Mouse (Mus musculus) left cerebral cortex, postnatal 25 days (tissue): ENCODE measurements around the gene Zp3. TPM values are rescaled to one million over a fixed set of nuclear protein-coding genes. Genes with fewer than 3 reads are reported as not detected.

Experiments used
- DNase-seq, 2 experiments: peaks; one replicate each; pipeline ENCODE4 v3.0.0; 2022; ENCODE audit warnings: low spot score in 2 of 2, mixed read lengths in 1 of 2
- intact Hi-C: fragments of 180-260 bp; cut with DNase I; formaldehyde crosslinking; loops from one replicate; pipeline ENCODE4 v1.15.1; 2025
- total RNA-seq, 2 experiments: library from RNA; stranded (reverse); gene quantifications; 2 replicates each; pipeline ENCODE4 v1.2.3; 2021

Gene Zp3
- total RNA-seq, 2 experiments from 2014 or later, result not detected

GRCm38 (mm10) chr5:135994725-135995687 lies 15.1 kb downstream of the Zp3 start, which contains the start of gene Dtx2:
Gene Dtx2, plus strand, starts transcription at chr5:135994800.
- intact Hi-C loops, result no loop called here
- DNase-seq, result peak; percentile 90 to 94

- intact Hi-C loops, result no loop called here
- peak in 1 of 2 experiments; percentile 21 for DNase-seq
Measured at GRCm38 (mm10) chr5:135996162-135996561, 16.3 kb downstream of the Zp3 start.

GRCm38 (mm10) chr5:136001222-136001621 lies 21.3 kb downstream of the Zp3 start:
- intact Hi-C loops, result no loop called here
- DNase-seq, result no peak

- intact Hi-C loops, result no loop called here
- DNase-seq, result no peak
Measured at GRCm38 (mm10) chr5:136002325-136002724, 22.4 kb downstream of the Zp3 start.

GRCm38 (mm10) chr5:136002751-136003151 lies 22.9 kb downstream of the Zp3 start:
- DNase-seq, result no peak
- intact Hi-C loops, result no loop called here

GRCm38 (mm10) chr5:136004537-136004936 lies 24.6 kb downstream of the Zp3 start:
- intact Hi-C loops, result no loop called here
- DNase-seq, result no peak

GRCm38 (mm10) chr5:136007745-136008144 lies 27.8 kb downstream of the Zp3 start:
- intact Hi-C loops, result no loop called here
- no peak for DNase-seq

GRCm38 (mm10) chr5:136014877-136015276 lies 35.0 kb downstream of the Zp3 start:
- intact Hi-C loops, result no loop called here

GRCm38 (mm10) chr5:136015586-136015985 lies 35.7 kb downstream of the Zp3 start:
- intact Hi-C loops, result no loop called here
- DNase-seq, result no peak

More at GRCm38 (mm10) chr5:136014877-136015276, 35.0 kb downstream of the Zp3 start:
- DNase-seq, result no peak

GRCm38 (mm10) chr5:136016014-136016876 lies 36.3 kb downstream of the Zp3 start:
- DNase-seq, result peak in 1 of 2 experiments; percentile 44
- intact Hi-C loops, result no loop called here

GRCm38 (mm10) chr5:136017262-136017661 lies 37.4 kb downstream of the Zp3 start:
- intact Hi-C loops, result no loop called here
- peak in 1 of 2 experiments; percentile 28 for DNase-seq

GRCm38 (mm10) chr5:136018726-136019125 lies 38.8 kb downstream of the Zp3 start:
- DNase-seq, result no peak
- intact Hi-C loops, result no loop called here

- DNase-seq, result no peak
- intact Hi-C loops, result no loop called here
Measured at GRCm38 (mm10) chr5:136019907-136020306, 40.0 kb downstream of the Zp3 start.

GRCm38 (mm10) chr5:136025712-136026111 lies 45.8 kb downstream of the Zp3 start:
- DNase-seq, result no peak

GRCm38 (mm10) chr5:136026859-136027258 lies 47.0 kb downstream of the Zp3 start:
- intact Hi-C loops, result no loop called here
- peak in 1 of 2 experiments; percentile 54 for DNase-seq

More at GRCm38 (mm10) chr5:136025712-136026111, 45.8 kb downstream of the Zp3 start:
- intact Hi-C loops, result no loop called here

- intact Hi-C loops, result no loop called here
- DNase-seq, result no peak
Measured at GRCm38 (mm10) chr5:136027612-136028311, 47.9 kb downstream of the Zp3 start.

GRCm38 (mm10) chr5:136034868-136035267 lies 55.0 kb downstream of the Zp3 start:
- intact Hi-C loops, result no loop called here
- no peak for DNase-seq

- intact Hi-C loops, result no loop called here
- no peak for DNase-seq
Measured at GRCm38 (mm10) chr5:136035285-136035684, 55.4 kb downstream of the Zp3 start.

GRCm38 (mm10) chr5:136036667-136037066 lies 56.8 kb downstream of the Zp3 start:
- no peak for DNase-seq
- intact Hi-C loops, result no loop called here
